Mouse (Mus musculus) ES-E14 (cell line): Measurements from ENCODE around the gene 5730522E02Rik.

Experiments
- CHD2 ChIP-seq: IDR thresholded peaks from 2 replicates; pipeline ENCODE4 v1.6.1; 2014; ENCODE audit warnings: mild to moderate bottlenecking, low read depth, low read length, inconsistent platforms
- ZNF384 ChIP-seq: IDR thresholded peaks from 2 replicates; pipeline ENCODE4 v1.6.1; 2012; ENCODE audit warnings: low read depth, low read length, inconsistent platforms

DNA sequence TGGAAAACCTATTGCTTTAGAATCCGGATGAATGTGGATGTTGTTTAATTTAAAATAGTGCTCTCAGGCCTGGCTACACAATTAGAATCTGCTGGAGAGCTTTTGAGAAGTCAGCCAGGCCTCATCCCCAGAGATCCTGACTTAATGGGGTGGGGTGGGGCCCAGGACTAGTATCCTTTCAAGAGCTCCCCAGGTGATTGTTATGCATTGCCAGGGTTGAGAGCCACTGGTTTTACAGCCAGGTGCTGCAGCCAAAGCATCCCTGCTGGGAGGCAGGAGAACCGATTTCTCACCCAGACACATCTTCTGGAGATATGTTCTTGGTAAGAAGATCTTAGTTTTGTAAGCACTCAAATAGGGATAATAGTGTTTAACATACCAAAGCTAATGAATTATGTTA lies 216.4 kb downstream of the 5730522E02Rik start:
- TF ChIP-seq ZNF384 = no peak
- TF ChIP-seq CHD2 = no peak
